Mouse (Mus musculus): ENCODE results near the gene Pygo1.

The Pygo1 gene

DNA sequence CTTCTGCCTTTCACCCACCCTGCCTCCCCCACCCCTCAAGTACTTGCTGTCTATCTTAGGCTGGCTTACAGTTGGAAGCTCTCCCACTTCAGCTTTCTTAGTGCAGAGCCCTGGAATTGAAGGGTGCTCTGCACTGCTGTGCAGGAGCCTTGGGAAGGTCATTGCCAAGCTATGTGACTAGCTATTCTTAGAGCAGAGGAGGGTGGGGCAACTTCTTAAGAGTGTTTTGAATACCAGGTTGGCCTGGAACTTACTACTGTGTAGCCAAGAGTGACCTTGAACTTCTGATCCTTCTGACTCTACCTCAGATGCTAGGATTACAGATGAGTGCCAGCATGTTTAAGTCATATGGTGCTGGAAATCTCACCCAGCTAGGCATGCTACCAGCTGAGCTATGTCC, 70.7 kb downstream of the Pygo1 start:
- DNase-seq, result no peak

DNA sequence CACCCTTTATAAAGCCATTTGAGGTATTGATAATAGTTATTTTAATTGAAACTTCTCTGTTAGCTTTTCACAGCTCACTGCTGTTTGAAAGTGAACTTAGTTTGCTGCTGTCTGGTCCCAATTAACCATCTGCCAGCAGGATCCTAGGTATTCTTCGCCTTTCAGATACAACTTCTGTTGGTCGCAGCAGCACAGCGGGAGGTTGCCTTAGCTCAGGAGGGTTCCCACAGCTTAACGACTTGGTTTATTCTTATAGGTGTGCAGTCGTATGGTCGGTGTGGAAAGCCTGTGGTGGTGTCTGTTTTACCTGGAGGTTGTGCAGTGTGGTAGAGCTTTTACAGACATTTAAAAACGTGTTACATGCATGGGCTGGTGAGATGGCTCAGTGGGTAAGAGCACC, 71.4 kb downstream of the Pygo1 start:
- no peak for DNase-seq

DNA sequence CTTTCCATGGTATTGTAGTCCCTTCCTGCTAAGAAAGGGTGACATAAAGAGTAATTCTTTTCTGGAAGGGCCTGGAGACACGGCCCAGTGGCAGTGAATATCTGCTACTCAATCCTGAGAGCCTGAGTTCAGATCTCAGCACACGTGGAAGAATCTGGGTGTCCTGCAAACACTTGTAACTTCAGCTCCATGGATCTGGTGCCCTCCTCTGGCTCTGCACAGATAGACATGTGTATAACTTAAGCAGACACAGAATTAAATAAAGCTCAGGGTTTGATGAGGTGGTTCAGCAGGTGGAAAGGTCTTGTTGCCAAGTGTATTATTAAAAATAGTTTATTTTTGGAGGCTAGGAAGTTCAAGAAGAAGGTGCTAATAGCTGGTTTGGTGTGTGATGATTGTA, 75.0 kb downstream of the Pygo1 start:
- no peak for DNase-seq

DNA sequence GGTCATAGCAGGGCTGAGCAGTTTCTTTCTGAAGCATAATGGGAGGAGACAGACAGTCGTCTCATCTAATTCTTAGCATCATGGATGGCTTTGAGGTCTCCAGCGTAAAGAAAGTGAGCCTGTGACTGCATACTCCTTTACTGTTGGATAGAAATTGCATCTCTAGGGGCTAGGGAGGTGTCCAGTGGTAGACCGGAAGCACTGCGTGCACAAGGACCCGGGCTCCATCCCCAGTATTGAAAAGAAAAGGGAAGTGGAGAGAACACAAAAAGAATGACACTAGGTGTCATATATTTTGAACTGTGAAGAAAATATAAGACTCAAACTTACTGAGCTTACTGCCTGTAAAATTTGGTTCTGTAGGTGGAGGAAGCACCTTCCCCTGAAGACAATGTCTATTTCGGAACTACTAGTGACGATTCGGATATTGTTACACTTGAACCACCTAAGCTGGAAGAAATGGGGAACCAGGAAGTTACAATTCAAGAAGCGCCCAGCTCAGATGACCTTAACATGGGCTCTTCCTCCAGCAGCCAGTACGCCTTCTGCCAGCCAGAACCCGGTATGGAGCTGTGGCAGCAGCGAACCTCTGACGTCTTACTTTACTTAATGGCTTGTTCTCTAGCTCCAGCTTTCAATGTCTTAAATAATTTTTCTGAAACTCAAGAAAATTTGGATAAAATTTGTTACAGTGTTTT, 76.0 kb downstream of the Pygo1 start:
- no peak for DNase-seq
